Mouse (Mus musculus) left cerebral cortex, postnatal 10 days (tissue): ENCODE results near the gene Scrn3. TPM values are rescaled to one million over a fixed set of nuclear protein-coding genes. Genes with fewer than 3 reads are reported as not detected.

Experiments
- DNase-seq, 2 experiments: peaks; one replicate each; pipeline ENCODE4 v3.0.0; 2021 to 2022; ENCODE audit warnings: low spot score in 2 of 2, mixed read lengths in 1 of 2; ENCODE audit errors: extremely low spot score in 1 of 2
- intact Hi-C: fragments of 180-260 bp; cut with DNase I; formaldehyde crosslinking; loops from one replicate; pipeline ENCODE4 v1.15.1; 2025
- total RNA-seq, 2 experiments: library from RNA; stranded (reverse); gene quantifications; 2 replicates each; pipeline ENCODE4 v1.2.3; 2021

Scrn3 gene
- total RNA-seq, 2 experiments from 2014 or later, result 9.6 to 11.5 TPM

GRCm38 (mm10) chr2:73273249-73274118, 38.9 kb upstream of the Scrn3 start:
- DNase-seq, result peak in 1 of 2 experiments; percentile 41
- intact Hi-C loops, result loop anchor here (5.0 to 10.0 kb wide), 2 partner anchors 296 to 639 kb away; no protein-coding TSS in a partner anchor

- DNase-seq, result peak in 1 of 2 experiments; percentile 33
- intact Hi-C loops, result loop anchor here (5.0 to 10.0 kb wide), 2 partner anchors 297 to 640 kb away; no protein-coding TSS in a partner anchor
These were observed 38.1 kb upstream of the Scrn3 start for GRCm38 (mm10) chr2:73274119-73274920.

- DNase-seq, result no peak
- intact Hi-C loops, result loop anchor here (5.0 to 10.0 kb wide), 4 partner anchors 108 to 1738 kb away; no protein-coding TSS in a partner anchor
These were observed 37.0 kb upstream of the Scrn3 start for GRCm38 (mm10) chr2:73275261-73276040.

GRCm38 (mm10) chr2:73276141-73276571, 36.2 kb upstream of the Scrn3 start:
- intact Hi-C loops, result loop anchor here (5.0 to 10.0 kb wide), 4 partner anchors 109 to 1739 kb away; no protein-coding TSS in a partner anchor
- DNase-seq, result no peak

- intact Hi-C loops, result loop anchor here (5.0 to 10.0 kb wide), 4 partner anchors 110 to 1740 kb away; no protein-coding TSS in a partner anchor
- no peak for DNase-seq
These were observed 35.2 kb upstream of the Scrn3 start for GRCm38 (mm10) chr2:73277021-73277708.

- DNase-seq, result peak in 1 of 2 experiments; percentile 42
- intact Hi-C loops, result loop anchor here (5.0 to 10.0 kb wide), 4 partner anchors 110 to 1740 kb away; no protein-coding TSS in a partner anchor
These were observed 34.7 kb upstream of the Scrn3 start for GRCm38 (mm10) chr2:73277709-73278075.

- peak; percentile 80 to 91 for DNase-seq
- intact Hi-C loops, result loop anchor here (5.0 to 10.0 kb wide), 4 partner anchors 111 to 1741 kb away; no protein-coding TSS in a partner anchor
These were observed 34.1 kb upstream of the Scrn3 start for GRCm38 (mm10) chr2:73278131-73278854.

GRCm38 (mm10) chr2:73278869-73279268, 33.5 kb upstream of the Scrn3 start:
- intact Hi-C loops, result loop anchor here (5.0 to 10.0 kb wide), 4 partner anchors 112 to 1742 kb away; no protein-coding TSS in a partner anchor
- no peak for DNase-seq

- DNase-seq, result peak in 1 of 2 experiments; percentile 32
- intact Hi-C loops, result loop anchor here (5.0 to 10.0 kb wide), 5 partner anchors 112 to 1742 kb away; no protein-coding TSS in a partner anchor
These were observed 32.9 kb upstream of the Scrn3 start for GRCm38 (mm10) chr2:73279271-73280038.

- intact Hi-C loops, result loop anchor here (10.0 kb wide), 1 partner anchor 1236 kb away; no protein-coding TSS in a partner anchor
- DNase-seq, result no peak
These were observed 31.9 kb upstream of the Scrn3 start for GRCm38 (mm10) chr2:73280356-73281047.

GRCm38 (mm10) chr2:73281048-73281661, 31.2 kb upstream of the Scrn3 start:
- intact Hi-C loops, result loop anchor here (10.0 kb wide), 1 partner anchor 1236 kb away; no protein-coding TSS in a partner anchor
- DNase-seq, result no peak

GRCm38 (mm10) chr2:73281707-73282106, 30.7 kb upstream of the Scrn3 start:
- no peak for DNase-seq
- intact Hi-C loops, result loop anchor here (10.0 kb wide), 1 partner anchor 1237 kb away; no protein-coding TSS in a partner anchor

- intact Hi-C loops, result loop anchor here (10.0 kb wide), 1 partner anchor 1241 kb away; no protein-coding TSS in a partner anchor
- no peak for DNase-seq
These were observed 26.8 kb upstream of the Scrn3 start for GRCm38 (mm10) chr2:73285630-73286029.

GRCm38 (mm10) chr2:73291130-73291529, 21.3 kb upstream of the Scrn3 start:
- DNase-seq, result no peak
- intact Hi-C loops, result no loop called here

GRCm38 (mm10) chr2:73295023-73295422, 17.4 kb upstream of the Scrn3 start:
- no peak for DNase-seq
- intact Hi-C loops, result no loop called here
